Mouse (Mus musculus) cerebellum, adult 2 months (tissue): ENCODE results near the gene Etv1.

Experiments
- CTCF ChIP-seq: fragments of 200-500 bp; IDR thresholded peaks from 2 replicates; pipeline ENCODE4 v1.5.1; 2011; ENCODE audit warnings: low read depth, mild to moderate bottlenecking, control low read depth, low read length, moderate library complexity, borderline replicate concordance; ENCODE audit not compliant: insufficient read depth
- POLR2A ChIP-seq: fragments of 200-500 bp; IDR thresholded peaks from 2 replicates; pipeline ENCODE4 v1.6.1; 2011; ENCODE audit warnings: low read length, control low read depth, borderline replicate concordance; ENCODE audit not compliant: insufficient read depth

- TF ChIP-seq POLR2A (no peak), CTCF (no peak)
These were observed 81.3 kb downstream of the Etv1 start for GRCm38 (mm10) chr12:38860168-38861115.
